Mouse (Mus musculus) cortical plate, adult 2 months (tissue): ENCODE measurements around the gene Phactr1.

Experiments
- CTCF ChIP-seq: fragments of 200-500 bp; IDR thresholded peaks from 2 replicates; pipeline ENCODE4 v1.5.1; 2011; ENCODE audit warnings: mild to moderate bottlenecking, control low read depth, low read length; ENCODE audit not compliant: insufficient read depth; ENCODE audit errors: extremely low read depth
- POLR2A ChIP-seq: fragments of 200-500 bp; IDR thresholded peaks from 2 replicates; pipeline ENCODE4 v1.6.1; 2011; ENCODE audit warnings: mild to moderate bottlenecking, low read length, control low read depth; ENCODE audit not compliant: insufficient read depth; ENCODE audit errors: extremely low read depth

GRCm38 (mm10) chr13:42878346-42878745 lies 197.9 kb downstream of the Phactr1 start:
- TF ChIP-seq CTCF (no peak), POLR2A (no peak)
